Mouse (Mus musculus) layer of hippocampus, adult 9-10 months (tissue): Measurements from ENCODE around the gene Dnah8.

Source experiments
- DNase-seq: peaks from one replicate; pipeline ENCODE4 v3.0.0; 2022; ENCODE audit warnings: low spot score

Gene Dnah8

GRCm38 (mm10) chr17:30750269-30750668 is 126.1 kb downstream of the Dnah8 start:
- DNase-seq = no peak

DNA sequence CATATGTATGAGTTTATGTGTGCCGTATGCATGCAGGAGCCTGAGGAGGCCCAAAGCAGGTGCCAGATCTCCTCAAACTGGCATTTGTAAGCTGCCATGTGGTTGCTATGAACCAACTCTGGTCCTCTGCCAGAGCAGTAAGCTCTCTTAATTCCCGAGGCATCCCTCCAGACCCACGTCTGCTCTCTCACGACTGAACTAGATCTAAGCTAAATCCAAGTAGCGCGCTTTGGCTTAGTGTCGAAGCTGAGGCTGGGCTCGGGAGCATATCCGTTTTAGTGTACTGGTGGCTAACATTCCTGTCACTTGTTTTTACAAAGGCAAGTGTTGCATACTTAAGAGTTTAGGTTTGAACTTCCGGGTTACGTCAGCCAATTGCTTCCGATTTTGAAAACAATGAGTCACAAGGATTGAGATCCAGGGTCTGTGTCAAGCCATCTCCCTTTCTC is 128.2 kb downstream of the Dnah8 start:
- peak; percentile 53 for DNase-seq

DNA sequence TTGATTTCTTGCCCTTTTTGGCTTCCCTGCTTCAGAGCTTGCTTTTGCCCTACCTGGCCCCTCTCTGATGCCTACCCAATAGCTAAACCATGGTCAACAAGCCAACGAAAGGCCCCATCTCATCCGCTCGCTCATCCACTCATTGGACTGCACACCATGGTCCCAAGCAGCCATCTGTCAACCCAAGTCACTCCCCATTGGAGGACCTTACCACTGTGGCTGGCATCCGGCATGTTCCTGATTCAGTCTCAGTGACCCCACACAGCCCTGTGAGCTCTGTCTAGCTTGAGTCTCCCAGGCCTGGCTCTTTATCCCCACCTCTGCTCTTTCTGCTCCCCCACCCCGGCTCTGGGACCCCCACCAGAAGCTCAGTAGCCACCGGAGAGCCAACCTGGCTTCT is 129.0 kb downstream of the Dnah8 start:
- DNase-seq = no peak

DNA sequence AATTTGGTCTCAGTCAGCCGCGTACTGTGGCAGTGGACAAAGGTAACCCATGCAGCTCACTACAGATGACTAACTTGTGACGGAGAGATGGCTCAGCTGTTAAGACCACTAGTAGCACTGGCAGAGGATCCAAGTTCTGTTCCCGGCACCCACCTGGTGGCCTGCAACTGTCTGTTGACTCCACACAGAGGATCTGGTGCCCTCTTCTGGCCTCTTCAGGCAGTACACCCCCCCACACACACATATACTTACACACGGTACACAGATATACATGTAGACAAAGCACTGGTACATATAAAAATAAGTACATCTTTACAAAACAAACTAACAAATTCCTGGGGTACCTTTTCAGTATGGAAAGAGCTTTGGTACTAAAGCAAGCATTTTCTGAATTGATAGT is 132.6 kb downstream of the Dnah8 start:
- DNase-seq = no peak

DNA sequence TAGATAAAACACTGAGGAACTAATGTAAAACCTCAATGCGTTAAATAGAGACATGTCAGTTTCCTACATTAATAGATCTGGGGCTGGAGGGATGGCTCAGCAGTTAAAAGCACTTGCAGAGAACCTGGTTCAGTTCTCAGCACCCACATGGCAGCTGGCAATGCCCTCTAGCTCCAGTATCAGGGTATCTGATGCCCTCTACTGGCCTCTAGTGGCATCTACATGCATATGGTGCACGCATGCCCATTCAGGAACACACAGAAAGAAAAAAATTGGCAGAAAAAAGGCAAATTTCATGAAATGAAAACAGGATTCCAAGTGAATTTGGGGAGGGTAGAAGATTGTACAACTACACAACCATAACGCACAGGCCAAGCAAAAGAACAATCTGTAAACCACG is 136.2 kb downstream of the Dnah8 start:
- DNase-seq = no peak

DNA sequence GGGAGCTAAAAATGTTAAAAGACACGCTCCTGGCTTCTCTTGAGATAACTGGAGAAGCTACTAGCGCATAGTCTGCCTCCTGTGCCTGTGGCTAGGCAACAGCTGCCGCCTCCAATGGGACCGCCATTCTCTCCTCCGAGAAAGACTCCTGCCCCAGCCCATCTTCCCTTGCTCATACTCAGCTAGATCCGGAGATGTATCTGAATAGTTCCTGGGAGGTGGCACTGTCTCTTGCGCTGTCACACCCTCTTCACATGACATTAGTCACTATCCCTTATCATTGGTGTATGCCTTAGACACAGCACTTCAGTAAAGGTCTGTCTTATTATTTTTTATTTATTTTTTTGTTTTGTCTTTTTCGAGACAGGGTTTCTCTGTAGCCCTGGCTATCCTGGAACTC is 140.1 kb downstream of the Dnah8 start:
- DNase-seq = no peak

GRCm38 (mm10) chr17:30774416-30774815 is 150.3 kb downstream of the Dnah8 start:
- DNase-seq = no peak

DNA sequence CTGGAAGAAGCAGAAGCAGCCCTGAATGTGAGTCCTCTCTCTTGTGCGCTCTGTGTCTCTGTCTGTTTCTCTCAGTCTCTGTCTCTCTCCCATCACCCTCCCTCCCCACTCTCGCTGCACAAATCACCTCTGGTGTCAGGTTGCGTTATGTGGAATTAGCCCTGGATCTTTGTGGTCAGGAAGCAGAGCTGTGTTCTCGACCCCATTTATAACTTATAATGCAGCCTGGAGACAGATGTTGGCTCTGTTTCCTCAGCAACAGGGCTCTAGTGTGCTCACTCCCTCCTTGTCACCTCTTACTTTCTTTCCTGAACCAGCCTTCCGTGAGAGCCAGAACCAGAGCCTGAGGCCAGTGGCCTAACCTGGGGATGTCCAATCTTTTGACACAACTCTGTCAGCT is 150.9 kb downstream of the Dnah8 start:
- DNase-seq = no peak

- no peak for DNase-seq
These were observed 156.9 kb downstream of the Dnah8 start for GRCm38 (mm10) chr17:30781046-30781445.

- DNase-seq = no peak
These were observed 158.1 kb downstream of the Dnah8 start for GRCm38 (mm10) chr17:30782286-30782685.

DNA sequence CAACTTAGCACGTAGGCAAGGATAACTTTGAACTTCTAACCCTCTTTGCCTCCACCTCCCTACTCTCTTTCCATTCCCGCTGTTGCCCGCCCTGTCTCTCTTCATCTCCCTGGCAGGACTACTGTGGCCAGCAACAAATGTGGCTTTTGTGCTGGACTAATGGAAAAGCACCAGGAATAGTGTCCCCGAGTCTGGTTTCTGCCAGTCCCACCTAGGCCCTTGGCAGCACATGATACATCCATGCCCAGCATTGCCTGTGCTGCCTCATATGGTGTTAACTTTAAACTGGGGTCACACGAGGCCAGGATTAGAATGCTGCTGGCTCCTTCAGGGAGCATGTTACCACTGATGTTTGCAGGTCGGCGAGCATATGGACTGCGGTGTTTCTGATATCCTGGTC is 164.2 kb downstream of the Dnah8 start:
- no peak for DNase-seq

- no peak for DNase-seq
These were observed 166.7 kb downstream of the Dnah8 start for GRCm38 (mm10) chr17:30790816-30791215.

- no peak for DNase-seq
These were observed 168.2 kb downstream of the Dnah8 start for GRCm38 (mm10) chr17:30792396-30792795.

- no peak for DNase-seq
These were observed 172.5 kb downstream of the Dnah8 start for GRCm38 (mm10) chr17:30796616-30797015.

DNA sequence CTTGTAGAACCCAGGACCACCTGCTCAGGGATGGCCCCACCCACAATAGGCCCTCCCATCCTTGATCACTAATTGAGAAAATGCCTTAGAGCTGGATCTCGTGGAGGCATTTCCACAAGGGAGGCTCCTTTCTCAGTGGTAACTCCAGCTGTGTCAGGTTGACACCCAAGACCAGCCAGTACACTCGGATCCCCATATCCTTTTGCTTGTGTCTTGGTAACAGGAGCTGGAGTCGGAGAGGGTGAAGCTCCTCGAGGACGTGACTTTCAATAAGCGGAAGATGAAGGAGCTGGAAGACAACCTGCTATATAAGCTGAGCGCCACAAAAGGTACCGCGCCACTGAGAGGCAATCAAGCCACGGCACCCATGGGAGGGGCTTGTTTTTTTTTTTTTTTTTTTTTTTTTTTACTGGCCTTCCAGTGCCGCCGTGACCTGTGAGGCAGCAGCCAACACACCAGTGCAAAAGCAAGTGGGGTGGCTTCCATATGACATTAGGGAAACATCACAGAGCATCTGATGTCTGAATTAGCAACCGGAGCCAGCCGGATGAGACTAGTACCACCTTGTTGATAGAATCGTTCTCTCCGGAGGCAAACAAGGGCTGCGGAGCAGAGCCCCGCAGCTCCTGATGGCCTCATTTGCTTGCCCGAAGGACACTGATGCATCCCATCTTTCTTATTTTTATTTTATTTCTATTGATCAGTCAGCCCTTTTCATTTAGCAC is 176.3 kb downstream of the Dnah8 start:
- DNase-seq = no peak

- no peak for DNase-seq
These were observed 179.5 kb downstream of the Dnah8 start for GRCm38 (mm10) chr17:30803668-30804067.

GRCm38 (mm10) chr17:30804955-30805354 is 180.8 kb downstream of the Dnah8 start:
- DNase-seq = no peak

- no peak for DNase-seq
These were observed 181.4 kb downstream of the Dnah8 start for GRCm38 (mm10) chr17:30805511-30806059.

GRCm38 (mm10) chr17:30808866-30809660 is 184.9 kb downstream of the Dnah8 start:
- DNase-seq = no peak

GRCm38 (mm10) chr17:30809926-30810660 is 185.9 kb downstream of the Dnah8 start:
- DNase-seq = no peak

- no peak for DNase-seq
These were observed 194.4 kb downstream of the Dnah8 start for GRCm38 (mm10) chr17:30818543-30818942.

GRCm38 (mm10) chr17:30819134-30819533 is 195.0 kb downstream of the Dnah8 start:
- DNase-seq = no peak
